Mouse (Mus musculus): ENCODE data around the gene Tnc.

- TF ChIP-seq EP300 (IDR thresholded peaks at IDR 0.05) = peak; percentile 96
- no peak for TF ChIP-seq CTCF (IDR thresholded peaks at IDR 0.05)
These were observed 130.1 kb downstream of the Tnc start for GRCm38 (mm10) chr4:63916753-63917152.

Measured in lung, postnatal 0 days (tissue).